Mouse (Mus musculus) neural tube, embryonic 12.5 days (tissue): ENCODE measurements around the gene Cmss1. TPM values are rescaled to one million over a fixed set of nuclear protein-coding genes. Genes with fewer than 3 reads are reported as not detected.

Experiments used
- ATAC-seq: fragments of 200-750 bp; cut with Nextera tagmentation; 2 replicates; pipeline ENCODE4 v1.8.0; 2017; ENCODE audit warnings: low read depth, mild to moderate bottlenecking, moderate TSS enrichment, moderate library complexity; ENCODE audit not compliant: low FRiP score
- H3K27ac ChIP-seq: fragments of 300-500 bp; sonication (generic); 2 replicates; pipeline ENCODE4 v1.5.1; 2016
- H3K27me3 ChIP-seq: fragments of 300-500 bp; sonication (generic); replicated peaks from 2 replicates; pipeline ENCODE4 v1.6.1; 2016; ENCODE audit warnings: mild to moderate bottlenecking
- H3K36me3 ChIP-seq: fragments of 300-500 bp; sonication (generic); 2 replicates; pipeline ENCODE4 v1.6.1; 2016; ENCODE audit warnings: mild to moderate bottlenecking
- H3K4me1 ChIP-seq: fragments of 300-500 bp; sonication (generic); 2 replicates; pipeline ENCODE4 v1.6.1; 2016
- H3K4me2 ChIP-seq: fragments of 300-500 bp; sonication (generic); replicated peaks from 2 replicates; pipeline ENCODE4 v1.6.1; 2016; ENCODE audit warnings: mild to moderate bottlenecking
- H3K4me3 ChIP-seq: fragments of 300-500 bp; sonication (generic); 2 replicates; pipeline ENCODE4 v1.5.1; 2016
- H3K9ac ChIP-seq: fragments of 300-500 bp; sonication (generic); 2 replicates; pipeline ENCODE4 v1.6.1; 2016; ENCODE audit warnings: mild to moderate bottlenecking
- H3K9me3 ChIP-seq: fragments of 300-500 bp; sonication (generic); 2 replicates; pipeline ENCODE4 v1.6.1; 2016; ENCODE audit warnings: mild to moderate bottlenecking
- WGBS: fragments of 180-500 bp; shearing (Covaris S2); methylation state at CpG from one replicate; pipeline ENCODE4 v1.1.7; 2016; 5-methylcytosine and 5-hydroxymethylcytosine counted together
- polyA plus RNA-seq: library from polyadenylated mRNA; unstranded; fragments of >200 nt; fragmentation: Nextera tagmentation; extraction: Ambion mirVana; gene quantifications from 2 replicates; pipeline ENCODE4 v1.2.1, GENCODE M21; 2016

The Cmss1 gene
- polyA plus RNA-seq, 1 experiment from 2014 or later, result 37.9 TPM

DNA sequence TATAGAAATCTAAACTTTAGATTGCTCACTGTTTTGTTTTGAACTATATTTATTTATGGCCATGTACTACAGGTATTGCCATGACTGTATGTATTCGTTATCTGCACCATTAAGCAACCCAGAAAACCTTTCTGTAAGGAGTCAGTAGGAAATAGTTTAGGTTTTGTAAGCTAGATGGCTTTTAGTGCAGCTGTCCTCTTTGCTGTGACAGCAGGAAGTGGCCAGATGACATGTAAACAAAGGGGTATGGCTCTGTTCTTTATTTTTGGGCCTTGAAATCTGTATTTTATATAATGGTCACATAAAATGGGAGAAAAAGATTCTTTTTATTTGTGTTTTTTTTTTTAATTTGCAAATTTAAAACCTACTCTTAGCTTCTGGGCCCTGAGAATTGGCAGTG is 71.9 kb downstream of the Cmss1 start:
- peaks cover 3% of the 10 kb centered on the region; the same call in 1 of the 2 replicates for H3K4me1 ChIP-seq
- no peak overlapping the region for H3K9ac ChIP-seq
- H3K27me3 ChIP-seq, result no peaks in the 10 kb centered on the region
- H3K36me3 ChIP-seq, result no peaks in the 10 kb centered on the region
- no peak overlapping the region for H3K4me3 ChIP-seq
- H3K4me2 ChIP-seq, result no peak overlapping the region
- 88% methylated on average over 1 of the region's 1 CpGs for WGBS
- H3K27ac ChIP-seq, result no peak overlapping the region
- ATAC-seq, result no peak
- no peaks in the 10 kb centered on the region for H3K9me3 ChIP-seq

DNA sequence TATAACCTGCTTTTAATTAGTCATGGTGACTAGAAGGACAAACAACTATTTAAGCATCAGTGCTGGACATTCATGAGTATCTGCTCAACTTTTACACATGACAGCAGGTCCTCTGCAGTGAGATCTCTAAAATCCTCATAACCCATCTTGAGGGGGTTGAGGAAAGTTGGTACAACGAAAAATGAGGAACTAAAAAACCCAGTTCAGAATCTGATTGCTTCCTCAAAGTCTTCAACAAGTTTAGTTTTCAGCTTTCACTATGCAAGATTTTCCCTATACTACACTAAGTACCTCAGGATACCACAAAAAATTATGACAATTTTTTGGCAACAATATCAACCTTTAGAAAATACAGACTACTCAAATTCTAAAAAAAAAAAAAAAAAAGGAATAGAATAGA is 72.3 kb downstream of the Cmss1 start:
- 98% methylated on average over 1 of the region's 1 CpGs for WGBS
- H3K9ac ChIP-seq, result no peak overlapping the region
- no peak overlapping the region for H3K27ac ChIP-seq
- no peak overlapping the region for H3K4me2 ChIP-seq
- no peaks in the 10 kb centered on the region for H3K27me3 ChIP-seq
- no peak for ATAC-seq
- no peak overlapping the region for H3K4me3 ChIP-seq
- H3K4me1 ChIP-seq, result peaks cover 3% of the 10 kb centered on the region; the same call in 1 of the 2 replicates
- no peaks in the 10 kb centered on the region for H3K9me3 ChIP-seq
- no peaks in the 10 kb centered on the region for H3K36me3 ChIP-seq

DNA sequence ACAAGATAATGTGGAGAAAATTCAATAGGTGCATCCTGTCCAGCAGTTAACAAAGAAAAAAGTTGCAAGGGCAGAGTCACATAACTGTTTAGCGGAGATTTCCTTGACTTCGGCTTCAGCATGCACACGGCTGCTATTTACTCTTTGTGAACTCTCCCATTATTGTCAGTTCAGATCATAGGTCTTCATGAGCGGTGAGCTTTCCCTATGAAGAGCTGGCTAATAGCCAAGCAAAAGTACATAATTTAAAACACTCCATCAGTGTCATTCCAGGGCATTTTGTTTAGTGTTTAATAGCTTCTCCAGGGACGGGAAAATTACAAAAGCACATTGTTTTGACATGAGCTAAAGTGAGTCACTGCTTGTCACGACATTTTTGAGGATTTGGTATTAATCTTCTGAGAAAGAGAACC is 74.6 kb downstream of the Cmss1 start:
- Histone ChIP-seq H3K9me3 (no peaks in the 10 kb centered on the region), H3K27ac (no peak overlapping the region), H3K27me3 (no peaks in the 10 kb centered on the region), H3K4me2 (no peak overlapping the region), H3K9ac (no peak overlapping the region), H3K36me3 (no peaks in the 10 kb centered on the region), H3K4me1 (peaks cover 3% of the 10 kb centered on the region; the same call in 1 of the 2 replicates), H3K4me3 (no peak overlapping the region)
- WGBS, result 14% methylated on average over 6 of the region's 6 CpGs
- no peak for ATAC-seq

DNA sequence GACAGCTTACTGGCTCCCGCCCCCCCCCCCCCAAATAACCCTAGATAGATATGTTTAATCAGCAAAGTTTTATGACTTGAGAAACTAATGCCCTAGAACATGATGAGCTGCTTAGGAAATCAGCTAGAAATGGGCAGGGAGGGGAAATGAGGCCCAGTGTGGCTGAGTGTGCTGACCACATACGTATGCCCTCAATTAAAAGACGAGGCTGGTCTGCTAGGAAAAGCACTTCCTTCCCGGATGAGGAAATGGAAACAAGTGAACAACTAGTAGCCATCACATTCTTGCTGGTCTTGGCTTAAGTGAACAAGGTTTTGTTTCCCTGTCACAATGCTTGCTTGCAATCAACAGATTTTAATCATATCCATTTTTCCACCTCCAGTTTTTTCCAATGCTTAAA is 76.1 kb downstream of the Cmss1 start:
- Histone ChIP-seq H3K27ac (no peak overlapping the region), H3K36me3 (no peaks in the 10 kb centered on the region), H3K9ac (no peak overlapping the region), H3K4me3 (no peak overlapping the region), H3K9me3 (no peaks in the 10 kb centered on the region), H3K27me3 (no peaks in the 10 kb centered on the region), H3K4me1 (peaks cover 5% of the 10 kb centered on the region; the same call in 1 of the 2 replicates), H3K4me2 (no peak overlapping the region)
- ATAC-seq, result no peak
- 89% methylated on average over 4 of the region's 4 CpGs for WGBS

DNA sequence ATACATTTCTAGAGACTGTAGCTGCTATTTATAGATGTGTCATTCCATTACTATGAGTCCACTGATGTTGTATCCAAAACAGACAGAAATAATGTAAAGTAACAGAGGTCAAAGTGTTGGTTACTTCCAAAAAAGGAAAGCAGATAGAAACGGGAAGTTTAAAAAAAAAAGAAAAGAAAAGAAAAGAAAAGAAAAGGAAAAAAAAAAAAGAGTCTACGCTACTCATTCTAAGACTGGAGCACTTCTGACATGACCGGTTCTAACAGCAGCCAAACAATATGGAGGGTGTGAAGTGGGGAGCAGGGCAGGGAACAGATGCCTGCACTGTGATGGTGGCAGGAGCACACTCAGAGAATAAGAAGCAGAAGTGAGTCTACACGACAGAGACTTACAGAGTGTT is 78.2 kb downstream of the Cmss1 start:
- Histone ChIP-seq H3K36me3 (no peaks in the 10 kb centered on the region), H3K4me3 (no peak overlapping the region), H3K4me2 (no peak overlapping the region), H3K4me1 (peaks cover 6% of the 10 kb centered on the region; the same call in 1 of the 2 replicates), H3K27ac (no peak overlapping the region), H3K9ac (no peak overlapping the region), H3K9me3 (no peaks in the 10 kb centered on the region), H3K27me3 (no peaks in the 10 kb centered on the region)
- no peak for ATAC-seq
- WGBS, result 76% methylated on average over 4 of the region's 4 CpGs

DNA sequence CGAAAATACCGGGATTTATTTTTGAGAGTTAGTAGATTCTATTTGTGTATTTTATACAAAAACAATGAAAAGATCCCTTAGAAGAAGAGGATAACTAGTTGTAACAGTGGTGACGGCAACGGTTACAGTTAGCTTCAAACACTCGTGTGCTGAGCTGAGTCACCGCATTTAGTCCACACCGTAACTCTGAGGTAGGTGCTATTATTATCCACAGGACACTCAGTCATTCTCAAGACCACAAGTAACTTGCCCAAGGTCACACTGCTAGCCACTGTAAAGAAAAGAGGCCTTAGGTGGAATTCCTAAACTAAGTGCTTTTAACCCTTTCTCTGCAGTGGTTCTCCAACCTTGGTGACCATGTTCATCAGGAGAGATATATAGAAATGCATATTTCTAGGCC is 79.8 kb downstream of the Cmss1 start:
- 94% methylated on average over 7 of the region's 7 CpGs for WGBS
- no peak overlapping the region for H3K9ac ChIP-seq
- no peaks in the 10 kb centered on the region for H3K9me3 ChIP-seq
- no peaks in the 10 kb centered on the region for H3K27me3 ChIP-seq
- no peak for ATAC-seq
- H3K27ac ChIP-seq, result no peak overlapping the region
- H3K4me2 ChIP-seq, result no peak overlapping the region
- H3K36me3 ChIP-seq, result no peaks in the 10 kb centered on the region
- H3K4me3 ChIP-seq, result no peak overlapping the region
- 0 out of 2 replicates have a peak, but pooled peaks cover 3% of the 10 kb centered on the region for H3K4me1 ChIP-seq

DNA sequence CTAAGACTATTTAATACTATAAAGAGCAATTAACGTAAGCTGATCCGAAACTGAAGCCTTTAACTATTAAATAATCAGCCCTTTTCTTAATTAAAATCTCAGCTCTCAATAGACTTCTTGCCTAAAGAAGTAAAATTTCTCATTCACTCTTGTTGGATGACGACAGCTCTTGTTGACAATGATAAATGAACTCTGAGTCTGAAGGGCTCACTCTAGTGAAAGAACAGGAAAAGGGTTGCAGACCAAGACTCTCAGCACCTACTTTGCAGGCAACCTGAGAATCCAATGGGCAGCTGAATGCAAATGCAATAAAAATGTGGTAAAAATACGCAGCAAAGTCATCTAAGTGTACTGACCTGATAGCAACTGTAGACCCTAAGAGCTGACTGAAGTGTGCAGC is 81.2 kb downstream of the Cmss1 start:
- Histone ChIP-seq H3K27me3 (no peaks in the 10 kb centered on the region), H3K27ac (no peak overlapping the region), H3K9ac (no peak overlapping the region), H3K4me3 (no peak overlapping the region), H3K4me2 (no peak overlapping the region), H3K36me3 (no peaks in the 10 kb centered on the region), H3K9me3 (no peaks in the 10 kb centered on the region), H3K4me1 (0 out of 2 replicates have a peak, but pooled peaks cover 3% of the 10 kb centered on the region)
- no peak for ATAC-seq
- 78% methylated on average over 4 of the region's 4 CpGs for WGBS

DNA sequence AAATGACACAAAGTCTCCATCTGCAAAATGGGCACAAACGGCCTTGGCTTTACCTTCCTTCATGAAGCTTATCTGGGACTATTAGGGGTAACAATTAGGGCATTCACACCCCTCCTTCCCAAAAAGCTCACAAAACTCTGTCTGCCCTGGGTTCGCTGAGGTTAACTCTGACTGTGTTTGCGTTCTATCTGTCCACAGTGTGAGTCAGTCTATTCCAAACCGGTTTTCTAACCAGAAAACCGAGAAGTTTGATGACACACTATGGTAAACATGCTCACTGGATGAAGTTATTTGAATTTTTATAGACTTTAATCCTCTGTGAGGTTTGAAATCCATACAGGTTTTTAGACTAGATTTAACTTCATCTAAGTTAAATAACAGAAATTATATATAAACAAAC is 81.6 kb downstream of the Cmss1 start:
- no peaks in the 10 kb centered on the region for H3K9me3 ChIP-seq
- WGBS, result 90% methylated on average over 5 of the region's 5 CpGs
- no peak for ATAC-seq

DNA sequence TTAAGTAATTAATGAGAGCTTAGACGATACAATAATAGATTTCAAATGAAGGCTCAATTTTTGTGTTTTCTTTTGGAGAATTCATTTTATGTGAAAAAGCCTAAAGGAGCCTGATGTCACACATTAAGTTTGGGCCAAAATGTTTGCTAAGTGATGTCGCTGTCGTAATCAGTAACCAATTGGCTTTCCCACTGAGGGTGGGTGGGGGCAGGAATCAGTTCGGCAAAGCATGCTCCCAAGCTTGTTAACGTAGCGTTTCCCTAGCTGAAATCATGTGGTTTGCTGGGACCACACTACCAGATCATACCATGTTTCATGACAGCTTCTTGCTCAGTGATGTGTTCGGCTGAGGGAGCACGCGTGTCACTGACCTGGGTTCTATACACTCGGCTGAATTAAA is 91.0 kb downstream of the Cmss1 start:
- Histone ChIP-seq H3K27ac (no peak overlapping the region), H3K4me3 (no peak overlapping the region), H3K4me2 (no peak overlapping the region), H3K36me3 (no peaks in the 10 kb centered on the region), H3K9me3 (no peaks in the 10 kb centered on the region), H3K4me1 (no peaks in the 10 kb centered on the region), H3K9ac (no peak overlapping the region), H3K27me3 (no peaks in the 10 kb centered on the region)
- ATAC-seq, result no peak
- 88% methylated on average over 10 of the region's 10 CpGs for WGBS

More for the DNA sequence above, 81.6 kb downstream of the Cmss1 start:
- Histone ChIP-seq H3K4me3 (no peak overlapping the region), H3K36me3 (no peaks in the 10 kb centered on the region), H3K4me1 (0 out of 2 replicates have a peak, but pooled peaks cover 3% of the 10 kb centered on the region), H3K9ac (no peak overlapping the region), H3K27me3 (no peaks in the 10 kb centered on the region), H3K4me2 (no peak overlapping the region), H3K27ac (no peak overlapping the region)

DNA sequence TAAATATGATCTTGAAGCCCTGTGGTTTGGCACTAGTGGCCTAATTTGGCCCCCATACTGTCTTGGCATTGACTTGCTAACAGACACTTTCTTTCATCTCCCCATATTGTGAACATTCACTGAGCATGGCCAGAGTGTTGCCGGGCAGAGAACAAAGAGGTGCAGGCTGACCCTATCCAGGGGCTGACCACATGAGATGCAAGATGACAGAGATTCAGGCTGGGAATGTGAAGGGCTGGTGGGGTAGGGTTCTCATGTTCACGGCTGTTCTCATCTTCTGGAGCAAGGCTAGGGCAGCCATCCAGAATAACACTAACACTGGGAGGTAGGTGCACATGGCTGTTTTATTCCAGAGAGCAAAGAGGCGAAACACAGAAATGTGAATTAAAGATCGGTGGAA is 92.3 kb downstream of the Cmss1 start:
- WGBS, result 54% methylated on average over 4 of the region's 4 CpGs
- no peaks in the 10 kb centered on the region for H3K36me3 ChIP-seq
- H3K9me3 ChIP-seq, result no peaks in the 10 kb centered on the region
- H3K27me3 ChIP-seq, result no peaks in the 10 kb centered on the region
- no peak overlapping the region for H3K27ac ChIP-seq
- no peak for ATAC-seq
- H3K4me2 ChIP-seq, result no peak overlapping the region
- no peaks in the 10 kb centered on the region for H3K4me1 ChIP-seq
- H3K9ac ChIP-seq, result no peak overlapping the region
- no peak overlapping the region for H3K4me3 ChIP-seq

DNA sequence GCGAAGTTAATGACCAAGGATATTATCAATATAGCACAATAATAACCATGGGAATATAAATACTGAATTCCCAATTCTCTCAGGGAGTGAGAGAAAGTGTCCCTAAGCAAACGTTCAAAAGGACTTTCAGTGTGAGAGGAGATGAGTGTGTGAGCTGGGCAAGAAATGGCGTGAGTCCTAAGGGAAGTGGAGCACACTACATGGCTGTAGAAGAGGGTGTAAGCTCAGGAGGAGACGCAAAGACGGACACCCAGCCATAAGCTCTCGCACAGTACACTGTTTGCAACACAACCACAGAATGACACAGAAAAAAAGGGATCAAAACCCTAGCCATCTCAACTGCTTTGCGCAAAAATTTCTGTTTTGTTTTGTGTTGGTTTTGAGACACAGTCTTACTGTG is 93.1 kb downstream of the Cmss1 start:
- H3K9me3 ChIP-seq, result no peaks in the 10 kb centered on the region
- H3K4me3 ChIP-seq, result no peak overlapping the region
- no peaks in the 10 kb centered on the region for H3K4me1 ChIP-seq
- H3K27ac ChIP-seq, result no peak overlapping the region
- no peak for ATAC-seq
- H3K36me3 ChIP-seq, result no peaks in the 10 kb centered on the region
- 93% methylated on average over 7 of the region's 7 CpGs for whole genome bisulfite sequencing
- no peak overlapping the region for H3K4me2 ChIP-seq
- no peaks in the 10 kb centered on the region for H3K27me3 ChIP-seq
- H3K9ac ChIP-seq, result no peak overlapping the region

DNA sequence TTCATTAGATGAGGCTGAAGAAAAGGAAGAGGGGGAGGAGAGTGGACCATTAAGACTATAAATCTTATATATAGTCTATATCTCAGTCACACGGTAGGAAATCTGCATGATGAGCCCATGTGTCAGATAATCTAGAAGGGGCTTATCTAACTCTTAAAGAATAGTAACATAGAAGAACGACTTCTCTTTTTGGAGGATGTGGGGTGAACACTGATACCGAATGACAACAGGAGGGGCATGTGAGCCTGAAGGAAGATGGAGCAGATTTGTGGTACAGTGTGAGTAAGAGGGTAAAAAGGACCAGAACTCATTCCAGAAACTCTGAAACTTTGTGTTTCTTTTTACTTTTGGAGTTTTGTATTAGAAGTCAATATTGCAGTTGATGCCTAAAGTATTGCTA is 97.6 kb downstream of the Cmss1 start:
- 74% methylated on average over 3 of the region's 3 CpGs for WGBS
- no peak for ATAC-seq

DNA sequence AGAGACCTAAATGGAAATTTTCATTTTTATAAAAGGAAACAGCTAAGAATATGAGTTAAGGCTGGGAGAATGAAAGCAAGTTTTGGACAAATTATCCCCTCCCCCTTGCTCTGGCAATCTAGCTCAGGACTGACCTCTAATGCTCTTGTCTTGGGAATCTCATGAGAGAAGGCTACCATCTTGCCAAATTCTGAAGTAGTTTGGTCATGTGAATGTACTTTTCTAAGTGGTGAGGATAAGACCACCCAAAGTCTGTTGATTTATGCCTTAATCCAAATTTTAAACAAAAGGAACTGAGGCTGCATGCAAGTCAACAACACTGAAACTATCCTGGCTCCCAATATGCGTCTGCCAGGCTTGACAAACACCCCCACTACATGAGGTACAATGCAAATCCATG is 98.3 kb downstream of the Cmss1 start:
- Histone ChIP-seq H3K4me2 (no peak overlapping the region), H3K9me3 (no peaks in the 10 kb centered on the region), H3K36me3 (no peaks in the 10 kb centered on the region), H3K4me3 (no peak overlapping the region), H3K27me3 (no peaks in the 10 kb centered on the region), H3K27ac (no peak overlapping the region), H3K9ac (no peak overlapping the region), H3K4me1 (no peaks in the 10 kb centered on the region)
- no peak for ATAC-seq
- WGBS, result 85% methylated on average over 1 of the region's 1 CpGs

More for the DNA sequence above, 97.6 kb downstream of the Cmss1 start:
- H3K4me2 ChIP-seq, result no peak overlapping the region
- no peak overlapping the region for H3K27ac ChIP-seq
- no peaks in the 10 kb centered on the region for H3K27me3 ChIP-seq
- H3K4me3 ChIP-seq, result no peak overlapping the region
- H3K9ac ChIP-seq, result no peak overlapping the region
- H3K9me3 ChIP-seq, result no peaks in the 10 kb centered on the region
- H3K36me3 ChIP-seq, result no peaks in the 10 kb centered on the region
- H3K4me1 ChIP-seq, result no peaks in the 10 kb centered on the region
